Mouse (Mus musculus): Measurements from ENCODE around the gene 2310057M21Rik. TPM values are rescaled to one million over a fixed set of nuclear protein-coding genes. Genes with fewer than 3 reads are reported as not detected.

2310057M21Rik gene
- polyA plus RNA-seq, 1 experiment = 5.8 TPM

DNA sequence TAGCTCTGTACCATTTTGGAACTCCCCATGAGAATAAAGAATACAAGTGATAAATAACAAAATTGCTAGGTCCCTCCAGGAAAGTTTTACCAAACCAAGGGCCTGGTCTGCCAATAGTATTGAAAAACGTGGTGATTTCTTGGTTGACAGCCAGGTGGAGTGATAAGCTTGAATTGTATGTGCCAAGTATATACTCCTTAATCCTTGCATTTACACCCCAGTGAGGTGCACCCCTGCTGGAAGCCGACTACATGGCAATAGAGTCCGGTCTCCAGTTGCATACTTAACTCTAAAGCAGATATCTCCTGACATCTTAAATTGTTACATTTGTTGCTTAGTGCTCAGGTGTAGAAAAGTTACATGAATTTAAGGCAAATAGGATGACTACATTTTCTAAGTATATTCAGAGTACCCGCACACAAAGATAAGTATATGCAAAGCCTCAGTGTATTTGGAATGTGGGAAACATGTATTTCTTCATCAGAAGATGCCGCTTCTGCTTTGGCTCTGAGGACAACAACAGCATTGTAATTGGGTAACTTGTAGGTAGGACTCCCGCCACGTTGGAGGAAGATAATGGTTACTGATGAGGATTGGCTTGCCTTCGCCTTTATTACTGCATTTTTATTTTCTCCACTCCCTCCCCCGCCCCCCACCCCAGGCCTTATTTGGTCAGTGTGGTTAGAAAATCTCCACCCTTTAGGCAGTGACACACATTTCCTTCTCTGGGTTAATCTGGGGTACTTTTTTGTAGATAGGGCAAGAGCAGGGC is 9.5 kb upstream of the 2310057M21Rik start:
- WGBS = 28% methylated on average over 9 of the region's 9 CpGs
- H3K4me1 ChIP-seq (ENCODE audit: control insufficient read depth, insufficient read depth, low read length) = no peaks in the 10 kb centered on the region; the same call in 1 of the 2 replicates
- H3K4me3 ChIP-seq (replicated peaks; ENCODE audit: control insufficient read depth, low read depth, low read length) = no peak overlapping the region
- TF ChIP-seq POLR2A (IDR thresholded peaks at IDR 0.05; ENCODE audit: borderline replicate concordance, control insufficient read depth, low read depth, low read length) (no peak), CTCF (IDR thresholded peaks at IDR 0.05; ENCODE audit: control insufficient read depth, insufficient read depth, low read length) (no peak)
- no peak overlapping the region for H3K27ac ChIP-seq (ENCODE audit: control insufficient read depth, insufficient read depth, low read depth, low read length, poor library complexity)

DNA sequence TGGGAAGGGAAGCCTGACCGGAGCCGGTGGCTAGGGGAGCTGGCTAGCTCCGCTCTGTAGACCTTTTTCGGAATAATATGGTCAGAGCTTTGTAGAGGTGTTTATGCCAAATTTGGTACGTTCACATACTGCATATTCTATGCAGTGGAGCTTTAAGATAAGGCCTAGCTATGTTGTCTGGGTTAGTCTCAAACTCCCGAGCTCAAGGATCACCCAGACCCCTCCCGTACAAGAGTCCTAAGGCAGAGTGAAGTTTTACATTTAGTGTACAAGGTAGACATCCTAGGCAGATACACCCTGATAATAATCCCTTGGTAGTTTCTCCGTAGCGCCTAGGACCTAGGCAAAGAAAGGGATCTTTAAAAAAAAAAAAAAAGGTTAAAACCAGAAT is 8.9 kb upstream of the 2310057M21Rik start:
- TF ChIP-seq POLR2A (IDR thresholded peaks at IDR 0.05; ENCODE audit: borderline replicate concordance, control insufficient read depth, low read depth, low read length) (no peak), CTCF (IDR thresholded peaks at IDR 0.05; ENCODE audit: control insufficient read depth, insufficient read depth, low read length) (no peak)
- 7% methylated on average over 9 of the region's 9 CpGs for WGBS
- Histone ChIP-seq H3K4me1 (ENCODE audit: control insufficient read depth, insufficient read depth, low read length) (no peaks in the 10 kb centered on the region; the same call in 1 of the 2 replicates), H3K4me3 (replicated peaks; ENCODE audit: control insufficient read depth, low read depth, low read length) (peak overlapping the region; percentile 78), H3K27ac (ENCODE audit: control insufficient read depth, insufficient read depth, low read depth, low read length, poor library complexity) (peak overlapping the region; percentile 75)

DNA sequence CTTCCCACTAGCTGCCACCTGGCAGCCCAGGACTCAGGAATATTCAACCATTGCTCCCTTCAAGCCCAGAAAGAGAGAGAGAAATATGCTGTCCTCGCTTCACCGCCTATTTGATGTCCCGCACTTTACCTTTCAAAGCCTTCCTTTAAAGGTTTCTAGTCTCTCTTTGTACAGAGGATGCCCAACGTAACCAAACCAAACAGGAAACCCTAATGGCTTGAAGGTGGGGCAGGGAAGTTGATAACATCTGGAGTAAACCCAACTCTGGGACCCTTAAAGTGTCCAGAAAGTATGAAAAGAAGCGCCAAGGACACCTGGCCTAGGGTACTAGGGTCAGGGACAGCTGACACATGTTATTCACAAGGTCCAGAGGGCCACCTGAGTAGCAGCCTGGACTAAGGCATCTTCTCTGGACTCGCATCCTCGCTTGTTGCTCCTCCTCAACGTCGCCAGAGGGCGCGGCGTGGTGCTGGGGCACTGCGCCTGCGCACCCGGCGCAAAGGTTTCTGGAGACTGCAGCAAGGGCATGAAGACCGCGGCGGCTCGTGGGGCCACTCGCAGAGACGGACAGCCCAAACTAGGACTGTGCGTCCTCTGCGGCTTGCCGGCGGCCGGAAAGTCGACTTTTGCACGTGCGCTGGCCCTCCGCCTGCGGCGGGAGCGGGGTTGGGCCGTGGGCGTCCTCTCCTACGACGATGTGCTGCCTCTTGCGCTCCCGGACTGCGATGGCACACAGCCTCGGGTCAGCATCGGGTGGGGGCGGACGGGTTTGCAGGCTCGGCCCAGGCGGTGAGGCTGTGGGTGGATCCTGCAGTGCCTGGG is 8.3 kb upstream of the 2310057M21Rik start, which contains the start of gene Pstk:
Gene Pstk (plus strand): TSS at position 494 of the 822 bp plus-strand sequence.
- no peaks in the 10 kb centered on the region; the same call in 1 of the 2 replicates for H3K4me1 ChIP-seq (ENCODE audit: control insufficient read depth, insufficient read depth, low read length)
- TF ChIP-seq CTCF (IDR thresholded peaks at IDR 0.05; ENCODE audit: control insufficient read depth, insufficient read depth, low read length) (peak; percentile 93), POLR2A (IDR thresholded peaks at IDR 0.05; ENCODE audit: borderline replicate concordance, control insufficient read depth, low read depth, low read length) (peak; percentile 66; the same call in 1 of the 2 replicates)
- peak within 1 kb of the TSS; percentile 75 for H3K27ac ChIP-seq (ENCODE audit: control insufficient read depth, insufficient read depth, low read depth, low read length, poor library complexity)
- WGBS = 1% methylated on average over 47 of the region's 47 CpGs
- peak within 1 kb of the TSS; percentile 78 for H3K4me3 ChIP-seq (replicated peaks; ENCODE audit: control insufficient read depth, low read depth, low read length)

DNA sequence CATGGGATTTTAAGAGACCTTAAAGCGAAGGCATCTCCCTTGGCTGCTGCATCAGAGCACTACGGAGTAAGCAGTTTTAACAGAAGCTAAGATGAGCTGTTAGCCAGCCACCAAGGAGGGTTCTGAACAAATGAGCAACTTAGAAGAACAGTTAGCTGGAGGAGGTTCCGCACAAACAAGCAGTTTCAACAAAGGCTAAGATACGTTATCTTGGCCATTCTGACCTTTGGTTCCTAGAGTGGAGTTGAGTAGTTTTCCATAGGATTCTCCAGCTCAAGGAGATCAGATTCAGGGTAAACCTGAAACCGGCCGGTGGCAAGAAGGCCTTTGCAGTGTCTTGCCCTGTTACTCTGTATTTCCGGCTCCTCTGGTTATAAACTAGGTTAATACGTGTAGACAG is 1.6 kb upstream of the 2310057M21Rik start:
- WGBS = 94% methylated on average over 8 of the region's 8 CpGs
- Histone ChIP-seq H3K27ac (ENCODE audit: control insufficient read depth, insufficient read depth, low read depth, low read length, poor library complexity) (no peak overlapping the region), H3K4me1 (ENCODE audit: control insufficient read depth, insufficient read depth, low read length) (no peaks in the 10 kb centered on the region), H3K4me3 (replicated peaks; ENCODE audit: control insufficient read depth, low read depth, low read length) (no peak overlapping the region)
- no peak for TF ChIP-seq CTCF (IDR thresholded peaks at IDR 0.05; ENCODE audit: control insufficient read depth, insufficient read depth, low read length)
- no peak for TF ChIP-seq POLR2A (IDR thresholded peaks at IDR 0.05; ENCODE audit: borderline replicate concordance, control insufficient read depth, low read depth, low read length)

DNA sequence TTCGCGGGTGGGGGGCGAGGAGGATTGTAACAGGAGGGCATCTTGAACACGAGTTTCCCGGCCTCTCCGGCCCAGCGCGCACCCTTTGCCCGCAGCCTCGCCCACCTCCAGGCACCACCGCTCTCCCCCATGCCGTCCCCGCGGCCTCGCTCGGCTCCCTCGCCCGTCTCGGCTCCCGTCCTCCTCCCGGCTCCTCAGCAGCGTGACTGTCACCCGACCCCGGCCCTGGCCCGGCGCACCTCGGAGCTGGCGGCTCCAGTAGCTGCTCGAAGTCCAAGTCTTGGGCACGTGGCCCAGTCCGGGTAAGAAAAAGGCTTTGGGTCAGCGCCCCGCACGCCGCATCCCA is 317 bp downstream of the 2310057M21Rik start:
- under 1% methylated on average over 35 of the region's 35 CpGs for WGBS
- Histone ChIP-seq H3K4me3 (replicated peaks; ENCODE audit: control insufficient read depth, low read depth, low read length) (peak overlapping the region; percentile 100), H3K27ac (ENCODE audit: control insufficient read depth, insufficient read depth, low read depth, low read length, poor library complexity) (peak overlapping the region; percentile 94), H3K4me1 (ENCODE audit: control insufficient read depth, insufficient read depth, low read length) (no peaks in the 10 kb centered on the region)
- no peak for TF ChIP-seq POLR2A (IDR thresholded peaks at IDR 0.05; ENCODE audit: borderline replicate concordance, control insufficient read depth, low read depth, low read length)
- TF ChIP-seq CTCF (IDR thresholded peaks at IDR 0.05; ENCODE audit: control insufficient read depth, insufficient read depth, low read length) = no peak

DNA sequence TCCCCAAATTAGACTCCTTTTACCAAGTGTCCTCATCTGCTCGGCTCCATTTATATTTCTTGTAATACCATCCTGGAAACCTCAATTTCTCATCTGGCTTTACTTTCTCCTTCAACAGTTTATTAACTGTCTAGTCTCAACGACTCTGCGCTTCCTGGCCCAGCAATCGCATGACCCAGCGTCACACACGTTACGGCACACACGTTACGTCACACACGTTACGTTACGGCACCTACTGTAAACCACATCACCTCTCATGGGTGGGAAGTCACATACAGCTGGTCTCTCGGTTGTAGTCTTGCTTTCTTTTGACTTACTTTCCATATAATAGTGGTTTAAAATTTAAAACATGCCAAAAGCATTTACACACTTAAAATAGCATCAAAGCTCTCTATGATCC is 6.5 kb downstream of the 2310057M21Rik start:
- no peak overlapping the region for H3K4me3 ChIP-seq (replicated peaks; ENCODE audit: control insufficient read depth, low read depth, low read length)
- 61% methylated on average over 13 of the region's 13 CpGs for WGBS
- H3K4me1 ChIP-seq (ENCODE audit: control insufficient read depth, insufficient read depth, low read length) = no peaks in the 10 kb centered on the region
- TF ChIP-seq CTCF (IDR thresholded peaks at IDR 0.05; ENCODE audit: control insufficient read depth, insufficient read depth, low read length) (no peak), POLR2A (IDR thresholded peaks at IDR 0.05; ENCODE audit: borderline replicate concordance, control insufficient read depth, low read depth, low read length) (no peak)
- H3K27ac ChIP-seq (ENCODE audit: control insufficient read depth, insufficient read depth, low read depth, low read length, poor library complexity) = no peak overlapping the region

DNA sequence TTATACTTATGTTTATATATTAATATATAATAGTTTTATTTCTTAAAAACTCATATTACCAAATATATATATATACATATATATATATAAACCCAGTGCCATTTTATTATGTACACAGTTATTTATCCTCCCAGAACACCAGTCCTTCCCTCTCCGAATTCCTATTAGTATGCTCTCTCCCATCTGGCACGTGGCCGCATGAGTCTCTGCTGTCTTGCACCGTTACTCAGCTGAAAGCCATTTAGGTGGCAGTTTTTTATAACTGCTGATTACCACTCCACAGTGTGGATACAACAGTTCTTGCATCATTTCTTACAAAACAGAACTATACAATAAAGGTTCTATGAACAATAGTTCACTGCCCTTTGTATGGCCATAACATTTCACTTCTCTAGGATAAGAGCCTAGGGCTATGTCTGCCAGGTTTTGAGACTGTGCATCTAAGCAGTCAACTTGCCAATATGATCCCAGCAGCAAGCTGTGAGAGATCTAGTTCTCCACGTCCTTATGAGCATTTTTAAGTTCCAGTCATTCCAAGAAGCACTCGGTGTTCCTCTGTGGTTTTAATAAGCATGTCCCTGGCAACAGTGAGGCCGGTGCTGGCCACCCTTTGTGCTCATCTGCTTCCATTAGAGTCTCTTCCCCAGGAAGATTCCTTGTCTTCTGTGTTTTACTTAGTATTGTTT is 16.6 kb downstream of the 2310057M21Rik start:
- Histone ChIP-seq H3K4me3 (replicated peaks; ENCODE audit: control insufficient read depth, low read depth, low read length) (no peak overlapping the region), H3K27ac (ENCODE audit: control insufficient read depth, insufficient read depth, low read depth, low read length, poor library complexity) (no peak overlapping the region), H3K4me1 (ENCODE audit: control insufficient read depth, insufficient read depth, low read length) (no peaks in the 10 kb centered on the region)
- TF ChIP-seq CTCF (IDR thresholded peaks at IDR 0.05; ENCODE audit: control insufficient read depth, insufficient read depth, low read length) (no peak), POLR2A (IDR thresholded peaks at IDR 0.05; ENCODE audit: borderline replicate concordance, control insufficient read depth, low read depth, low read length) (no peak)
- WGBS = 78% methylated on average over 7 of the region's 7 CpGs

All from bone marrow, adult 2 months (tissue).